Mouse (Mus musculus): ENCODE data around the gene Myo1h. TPM values are rescaled to one million over a fixed set of nuclear protein-coding genes. Genes with fewer than 3 reads are reported as not detected.
A peak's percentile ranks its signal among the peaks of the same experiment; 100 is the strongest.

Gene Myo1h
- polyA plus RNA-seq, 1 experiment from 2014 or later = 5.4 TPM

DNA sequence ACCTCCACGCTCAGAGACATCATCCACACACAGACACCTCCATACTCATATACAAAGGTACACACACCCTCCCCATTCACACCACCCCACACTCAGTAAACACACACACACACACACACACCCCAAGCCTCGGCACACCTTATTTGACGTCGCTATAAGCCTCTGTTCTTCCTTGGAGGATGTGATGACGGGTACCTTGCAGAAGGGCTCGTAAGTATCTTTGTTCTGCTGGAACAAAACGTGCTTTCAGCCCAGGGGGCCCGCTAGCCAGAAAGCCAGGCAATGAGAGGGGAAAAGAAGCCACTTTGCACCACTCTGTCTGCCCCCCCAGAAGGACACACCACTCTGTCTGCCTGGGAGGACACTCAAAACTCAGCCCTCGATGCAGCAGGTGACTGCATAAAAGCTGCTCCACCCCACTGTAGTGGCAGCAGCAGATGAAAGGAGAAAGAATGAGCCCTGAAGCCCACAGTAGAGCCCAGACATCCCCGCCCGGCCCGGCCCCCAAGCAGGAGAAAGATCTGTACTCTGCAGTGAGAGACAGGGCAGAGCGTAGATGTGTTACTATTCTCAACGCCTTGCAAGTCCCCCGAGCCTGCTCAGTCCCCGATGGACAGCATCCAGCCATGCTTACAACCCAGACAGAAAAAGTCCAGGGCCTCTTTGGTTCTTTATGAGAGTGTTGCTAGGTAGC lies 80.0 kb downstream of the Myo1h start:
- Histone ChIP-seq H3K4me1 (replicated peaks; ENCODE audit: control insufficient read depth, insufficient read depth, low read length) (peaks cover 76% of the 10 kb centered on the region), H3K9ac (ENCODE audit: low read length) (peak overlapping the region; percentile 65; the same call in 1 of the 2 replicates), H3K27me3 (ENCODE audit: control insufficient read depth, insufficient read depth, low read depth, low read length) (no peaks in the 10 kb centered on the region), H3K4me3 (ENCODE audit: low read length) (no peak overlapping the region), H3K36me3 (ENCODE audit: control insufficient read depth, insufficient read depth, low read length) (peaks cover 51% of the 10 kb centered on the region), H3K9me3 (ENCODE audit: control insufficient read depth, low read length) (no peaks in the 10 kb centered on the region), H3K27ac (ENCODE audit: low read length) (peak overlapping the region; percentile 99), H3K4me2 (ENCODE audit: low read depth, low read length) (no peak overlapping the region)
- ATAC-seq (ENCODE audit: low read depth) = no peak
- WGBS = 79% methylated on average over 16 of the region's 16 CpGs

DNA sequence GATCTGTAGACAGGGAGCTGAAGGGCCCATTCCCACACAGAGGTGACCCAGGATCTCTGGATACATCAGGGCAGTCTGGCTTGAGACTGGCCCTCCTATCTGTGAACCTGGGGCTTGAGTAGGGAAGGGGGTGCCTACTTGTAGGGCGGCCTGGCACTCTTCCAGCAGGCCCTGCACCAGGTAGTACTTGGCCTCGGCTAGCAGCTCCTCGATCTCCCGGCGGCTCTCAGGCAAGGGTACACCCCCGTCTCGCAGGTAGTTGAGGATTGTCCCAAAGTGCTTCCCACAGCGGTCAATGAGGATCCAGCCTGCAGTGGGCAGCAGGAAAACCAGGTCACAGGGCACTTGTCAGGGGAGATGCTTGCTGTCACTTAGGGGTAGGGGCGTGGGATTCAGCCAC lies 81.0 kb downstream of the Myo1h start:
- ATAC-seq (ENCODE audit: low read depth) = peak; percentile 8
- Histone ChIP-seq H3K9ac (ENCODE audit: low read length) (peak overlapping the region; percentile 65), H3K4me2 (ENCODE audit: low read depth, low read length) (peak overlapping the region; percentile 47), H3K4me1 (replicated peaks; ENCODE audit: control insufficient read depth, insufficient read depth, low read length) (peaks cover 76% of the 10 kb centered on the region), H3K4me3 (ENCODE audit: low read length) (no peak overlapping the region), H3K9me3 (ENCODE audit: control insufficient read depth, low read length) (no peaks in the 10 kb centered on the region), H3K27me3 (ENCODE audit: control insufficient read depth, insufficient read depth, low read depth, low read length) (no peaks in the 10 kb centered on the region), H3K27ac (ENCODE audit: low read length) (peak overlapping the region; percentile 99), H3K36me3 (ENCODE audit: control insufficient read depth, insufficient read depth, low read length) (peaks cover 53% of the 10 kb centered on the region)
- WGBS = 35% methylated on average over 9 of the region's 9 CpGs

DNA sequence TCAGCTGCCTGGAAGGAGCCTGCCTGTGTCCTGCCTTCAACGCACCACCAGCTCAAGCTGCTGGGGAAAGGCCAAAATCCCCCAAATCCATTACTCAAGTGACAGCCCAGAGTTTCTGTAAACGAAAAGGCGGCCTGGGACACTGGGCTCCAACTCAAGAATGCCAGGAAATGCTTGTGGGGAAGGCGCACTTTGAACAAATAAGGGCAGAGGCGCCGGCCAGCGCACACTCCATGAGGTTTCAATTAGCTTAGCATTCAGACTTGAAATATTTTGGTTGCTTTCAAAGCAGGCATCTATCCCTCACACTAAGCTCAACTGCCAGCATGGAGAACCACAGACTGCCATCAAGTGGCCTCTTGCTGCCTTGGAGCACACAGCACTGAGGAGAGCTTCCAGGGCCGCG lies 81.4 kb downstream of the Myo1h start:
- WGBS = 4% methylated on average over 9 of the region's 9 CpGs
- peak overlapping the region; percentile 47 for H3K4me2 ChIP-seq (ENCODE audit: low read depth, low read length)
- 0 out of 2 replicates have a peak overlapping the region, but pooled peaks have one; percentile 7 for H3K4me3 ChIP-seq (ENCODE audit: low read length)
- H3K4me1 ChIP-seq (replicated peaks; ENCODE audit: control insufficient read depth, insufficient read depth, low read length) = peaks cover 75% of the 10 kb centered on the region
- peaks cover 53% of the 10 kb centered on the region for H3K36me3 ChIP-seq (ENCODE audit: control insufficient read depth, insufficient read depth, low read length)
- no peaks in the 10 kb centered on the region for H3K27me3 ChIP-seq (ENCODE audit: control insufficient read depth, insufficient read depth, low read depth, low read length)
- H3K9ac ChIP-seq (ENCODE audit: low read length) = peak overlapping the region; percentile 65
- peak overlapping the region; percentile 99 for H3K27ac ChIP-seq (ENCODE audit: low read length)
- peak; percentile 73 for ATAC-seq (ENCODE audit: low read depth)
- H3K9me3 ChIP-seq (ENCODE audit: control insufficient read depth, low read length) = no peaks in the 10 kb centered on the region

DNA sequence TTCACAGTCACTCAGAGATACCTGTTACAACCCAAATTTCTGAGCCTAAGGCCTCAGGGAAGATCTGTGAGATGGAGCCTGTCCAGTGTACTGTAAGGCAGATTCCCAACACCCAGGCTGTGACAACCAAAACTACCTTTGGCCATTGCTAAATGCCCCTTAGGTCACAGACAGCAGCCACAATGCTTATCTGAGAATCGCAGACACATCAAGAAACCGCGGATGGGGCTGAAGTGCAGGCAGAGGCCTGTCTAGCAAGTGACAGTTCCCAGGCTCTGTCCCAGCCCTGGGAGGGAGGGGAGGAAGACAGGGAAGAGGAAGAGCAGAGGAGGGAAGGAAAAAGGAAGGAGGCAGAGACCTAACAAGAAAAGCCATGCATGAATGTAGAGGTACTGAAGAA lies 82.4 kb downstream of the Myo1h start:
- H3K4me2 ChIP-seq (ENCODE audit: low read depth, low read length) = peak overlapping the region; percentile 47
- H3K4me1 ChIP-seq (replicated peaks; ENCODE audit: control insufficient read depth, insufficient read depth, low read length) = peaks cover 77% of the 10 kb centered on the region
- WGBS = 47% methylated on average over 3 of the region's 3 CpGs
- H3K9me3 ChIP-seq (ENCODE audit: control insufficient read depth, low read length) = no peaks in the 10 kb centered on the region
- H3K36me3 ChIP-seq (ENCODE audit: control insufficient read depth, insufficient read depth, low read length) = peaks cover 45% of the 10 kb centered on the region
- peak overlapping the region; percentile 99 for H3K27ac ChIP-seq (ENCODE audit: low read length)
- H3K9ac ChIP-seq (ENCODE audit: low read length) = peak overlapping the region; percentile 65
- H3K27me3 ChIP-seq (ENCODE audit: control insufficient read depth, insufficient read depth, low read depth, low read length) = no peaks in the 10 kb centered on the region
- H3K4me3 ChIP-seq (ENCODE audit: low read length) = no peak overlapping the region
- no peak for ATAC-seq (ENCODE audit: low read depth)

DNA sequence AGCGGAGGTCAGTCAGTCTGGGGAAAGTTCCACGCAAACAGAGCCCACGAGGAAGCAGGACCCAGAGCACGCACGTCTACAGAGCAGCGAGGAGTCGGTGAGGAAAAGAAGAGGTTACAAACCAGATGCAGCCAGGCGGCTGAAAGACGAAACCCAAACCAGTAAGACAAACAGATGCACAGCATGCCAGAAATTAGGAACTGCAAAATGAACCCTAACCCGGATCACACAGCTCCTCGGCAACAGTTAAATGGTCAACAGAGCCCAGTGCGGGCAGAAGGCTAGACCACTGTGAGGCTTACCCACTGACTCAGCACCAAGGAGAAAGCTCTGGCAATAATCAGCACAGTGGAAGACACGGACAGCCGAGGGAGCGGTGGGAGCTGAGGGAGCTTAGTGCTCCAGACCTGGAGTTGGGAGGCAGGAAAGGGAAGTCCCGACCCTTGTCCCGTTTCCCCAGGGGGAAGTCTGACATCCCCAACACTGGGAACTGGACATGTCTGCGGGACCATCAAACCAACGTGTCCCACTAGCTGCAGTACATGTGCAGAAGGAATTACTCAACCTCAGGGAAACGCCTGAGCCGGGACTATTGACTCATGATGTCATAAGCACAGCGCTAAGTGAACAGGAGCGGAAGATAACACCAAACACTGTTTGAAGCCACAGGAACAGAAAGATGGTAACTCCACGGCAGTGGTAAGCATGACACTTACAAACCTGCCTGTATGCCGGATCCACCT lies 82.9 kb downstream of the Myo1h start:
- peaks cover 83% of the 10 kb centered on the region for H3K4me1 ChIP-seq (replicated peaks; ENCODE audit: control insufficient read depth, insufficient read depth, low read length)
- peak overlapping the region; percentile 99 for H3K27ac ChIP-seq (ENCODE audit: low read length)
- H3K4me3 ChIP-seq (ENCODE audit: low read length) = no peak overlapping the region
- H3K9ac ChIP-seq (ENCODE audit: low read length) = peak overlapping the region; percentile 65
- peak overlapping the region; percentile 47 for H3K4me2 ChIP-seq (ENCODE audit: low read depth, low read length)
- H3K27me3 ChIP-seq (ENCODE audit: control insufficient read depth, insufficient read depth, low read depth, low read length) = no peaks in the 10 kb centered on the region
- peaks cover 39% of the 10 kb centered on the region for H3K36me3 ChIP-seq (ENCODE audit: control insufficient read depth, insufficient read depth, low read length)
- 39% methylated on average over 25 of the region's 25 CpGs for WGBS
- no peaks in the 10 kb centered on the region for H3K9me3 ChIP-seq (ENCODE audit: control insufficient read depth, low read length)
- no peak; the same call in 1 of the 2 replicates for ATAC-seq (ENCODE audit: low read depth)

DNA sequence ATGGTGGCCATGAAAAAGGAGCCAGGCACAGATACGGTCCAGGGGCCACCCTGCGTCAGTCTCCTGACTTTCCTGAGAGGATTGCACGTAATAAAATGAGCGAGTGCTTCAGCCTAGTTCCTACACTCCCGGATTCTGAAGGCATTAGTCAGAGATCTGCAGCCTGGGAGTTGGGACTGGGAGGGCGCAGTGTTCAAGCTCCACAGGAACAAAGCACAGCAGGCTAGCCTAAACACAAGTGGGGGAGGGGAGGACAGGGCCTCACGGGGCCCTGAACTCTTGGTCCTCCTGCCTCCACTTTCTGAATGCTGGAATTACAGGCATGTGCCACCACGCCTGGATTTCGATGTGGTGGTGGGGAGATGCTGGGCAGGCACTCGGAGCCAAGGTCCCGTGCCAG lies 83.6 kb downstream of the Myo1h start:
- Histone ChIP-seq H3K9me3 (ENCODE audit: control insufficient read depth, low read length) (no peaks in the 10 kb centered on the region), H3K27ac (ENCODE audit: low read length) (peak overlapping the region; percentile 99), H3K4me2 (ENCODE audit: low read depth, low read length) (peak overlapping the region; percentile 3), H3K4me3 (ENCODE audit: low read length) (no peak overlapping the region), H3K9ac (ENCODE audit: low read length) (peak overlapping the region; percentile 65; the same call in 1 of the 2 replicates), H3K27me3 (ENCODE audit: control insufficient read depth, insufficient read depth, low read depth, low read length) (no peaks in the 10 kb centered on the region), H3K4me1 (replicated peaks; ENCODE audit: control insufficient read depth, insufficient read depth, low read length) (peaks cover 90% of the 10 kb centered on the region), H3K36me3 (ENCODE audit: control insufficient read depth, insufficient read depth, low read length) (peaks cover 32% of the 10 kb centered on the region)
- 32% methylated on average over 11 of the region's 11 CpGs for WGBS
- peak; percentile 8; the same call in 1 of the 2 replicates for ATAC-seq (ENCODE audit: low read depth)

DNA sequence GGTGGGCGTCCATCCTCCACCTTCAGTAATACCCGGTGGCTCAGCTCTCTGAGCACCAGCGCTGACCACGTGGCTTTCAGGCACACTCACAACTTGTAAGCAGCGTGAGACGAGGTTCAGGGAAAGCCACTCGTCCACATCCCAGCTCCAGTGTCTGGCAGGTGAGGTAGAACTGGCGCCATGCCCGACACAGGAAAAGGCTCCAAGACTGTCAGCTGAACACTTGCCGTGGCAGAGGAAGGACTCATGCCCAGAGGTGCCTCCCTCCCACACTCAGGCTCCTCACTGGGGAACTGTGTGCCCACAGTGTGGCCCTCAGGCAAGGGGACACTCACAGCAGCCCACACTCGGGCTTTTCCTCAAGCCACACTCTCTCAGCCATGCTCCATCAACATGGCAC lies 84.2 kb downstream of the Myo1h start:
- no peak overlapping the region for H3K4me3 ChIP-seq (ENCODE audit: low read length)
- H3K4me2 ChIP-seq (ENCODE audit: low read depth, low read length) = no peak overlapping the region; the same call in 1 of the 2 replicates
- H3K4me1 ChIP-seq (replicated peaks; ENCODE audit: control insufficient read depth, insufficient read depth, low read length) = peaks cover 96% of the 10 kb centered on the region
- peak overlapping the region; percentile 65 for H3K9ac ChIP-seq (ENCODE audit: low read length)
- peaks cover 26% of the 10 kb centered on the region for H3K36me3 ChIP-seq (ENCODE audit: control insufficient read depth, insufficient read depth, low read length)
- peak overlapping the region; percentile 99 for H3K27ac ChIP-seq (ENCODE audit: low read length)
- ATAC-seq (ENCODE audit: low read depth) = no peak
- no peaks in the 10 kb centered on the region for H3K27me3 ChIP-seq (ENCODE audit: control insufficient read depth, insufficient read depth, low read depth, low read length)
- H3K9me3 ChIP-seq (ENCODE audit: control insufficient read depth, low read length) = no peaks in the 10 kb centered on the region
- 53% methylated on average over 11 of the region's 11 CpGs for whole genome bisulfite sequencing

DNA sequence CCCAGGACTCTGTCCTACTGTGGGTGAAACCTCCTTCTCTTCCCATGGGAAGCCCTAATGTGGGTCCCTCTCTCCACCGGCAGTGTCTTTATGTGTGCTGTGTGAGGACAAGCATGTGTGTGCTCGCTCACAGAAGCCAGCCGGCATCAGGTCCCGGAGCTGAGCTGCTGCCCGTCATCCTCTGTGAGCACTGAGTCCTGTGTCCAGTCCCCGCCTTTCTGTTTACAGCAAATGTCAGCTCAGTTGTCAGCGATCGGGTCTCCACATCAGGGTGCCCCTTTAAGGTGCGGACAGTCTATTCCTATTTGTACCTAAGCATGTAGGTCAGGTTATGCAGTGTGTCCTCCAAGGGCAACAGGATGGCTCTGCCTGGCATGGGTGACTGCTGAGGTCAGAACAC lies 84.6 kb downstream of the Myo1h start:
- H3K9me3 ChIP-seq (ENCODE audit: control insufficient read depth, low read length) = no peaks in the 10 kb centered on the region
- H3K27ac ChIP-seq (ENCODE audit: low read length) = peak overlapping the region; percentile 99
- peak overlapping the region; percentile 9; the same call in 1 of the 2 replicates for H3K4me2 ChIP-seq (ENCODE audit: low read depth, low read length)
- H3K36me3 ChIP-seq (ENCODE audit: control insufficient read depth, insufficient read depth, low read length) = peaks cover 24% of the 10 kb centered on the region
- WGBS = 62% methylated on average over 9 of the region's 9 CpGs
- no peak for ATAC-seq (ENCODE audit: low read depth)
- H3K27me3 ChIP-seq (ENCODE audit: control insufficient read depth, insufficient read depth, low read depth, low read length) = no peaks in the 10 kb centered on the region
- peak overlapping the region; percentile 42 for H3K9ac ChIP-seq (ENCODE audit: low read length)
- H3K4me3 ChIP-seq (ENCODE audit: low read length) = no peak overlapping the region
- peaks cover 99% of the 10 kb centered on the region for H3K4me1 ChIP-seq (replicated peaks; ENCODE audit: control insufficient read depth, insufficient read depth, low read length)

DNA sequence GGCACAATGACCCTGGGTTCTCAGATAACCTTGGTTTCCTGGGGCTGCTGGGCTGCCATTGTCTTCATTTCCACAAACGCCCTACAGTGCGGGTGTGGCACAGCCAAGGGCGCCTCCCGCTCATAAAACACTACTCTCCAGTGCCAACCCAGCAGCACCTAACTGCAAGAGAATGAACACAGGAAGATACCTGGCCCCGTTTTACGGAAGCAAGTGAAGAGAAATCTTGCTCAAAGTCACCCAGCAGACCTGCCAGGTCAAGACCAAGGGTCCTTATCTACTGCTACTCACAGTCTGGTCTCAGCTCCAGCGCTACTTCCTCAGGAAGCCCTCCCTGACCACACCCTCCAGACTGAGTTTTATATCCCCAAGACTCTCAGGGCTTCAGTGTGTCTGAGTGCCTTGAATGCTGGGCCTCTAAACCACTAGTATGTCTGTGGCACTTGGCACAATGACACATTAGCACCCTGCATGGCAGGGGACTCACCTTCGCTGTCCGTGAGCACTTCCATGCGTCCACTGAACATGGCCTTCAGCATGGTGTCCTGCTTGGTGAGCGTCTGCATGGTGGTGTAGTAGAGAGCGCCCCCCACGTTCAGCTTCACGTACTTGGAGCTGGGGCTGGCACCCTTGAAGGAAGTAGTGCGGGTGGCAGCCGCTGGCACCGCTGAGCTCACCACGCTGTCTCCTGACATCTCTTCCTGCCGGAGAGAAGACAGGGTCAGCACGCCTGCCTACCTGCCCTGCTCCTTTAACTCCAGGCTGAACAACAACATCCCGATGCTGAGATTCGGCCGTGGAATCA lies 85.6 kb downstream of the Myo1h start:
- Histone ChIP-seq H3K4me1 (replicated peaks; ENCODE audit: control insufficient read depth, insufficient read depth, low read length) (peaks cover 93% of the 10 kb centered on the region), H3K9ac (ENCODE audit: low read length) (no peak overlapping the region), H3K36me3 (ENCODE audit: control insufficient read depth, insufficient read depth, low read length) (peaks cover 19% of the 10 kb centered on the region), H3K4me3 (ENCODE audit: low read length) (no peak overlapping the region), H3K9me3 (ENCODE audit: control insufficient read depth, low read length) (no peaks in the 10 kb centered on the region), H3K27me3 (ENCODE audit: control insufficient read depth, insufficient read depth, low read depth, low read length) (no peaks in the 10 kb centered on the region), H3K4me2 (ENCODE audit: low read depth, low read length) (no peak overlapping the region), H3K27ac (ENCODE audit: low read length) (peak overlapping the region; percentile 99)
- 71% methylated on average over 23 of the region's 23 CpGs for WGBS
- no peak for ATAC-seq (ENCODE audit: low read depth)

All from lung, embryonic 16.5 days (tissue).